ENCODE assay signal across 10 mouse cellular contexts in the genomic region with DNA sequence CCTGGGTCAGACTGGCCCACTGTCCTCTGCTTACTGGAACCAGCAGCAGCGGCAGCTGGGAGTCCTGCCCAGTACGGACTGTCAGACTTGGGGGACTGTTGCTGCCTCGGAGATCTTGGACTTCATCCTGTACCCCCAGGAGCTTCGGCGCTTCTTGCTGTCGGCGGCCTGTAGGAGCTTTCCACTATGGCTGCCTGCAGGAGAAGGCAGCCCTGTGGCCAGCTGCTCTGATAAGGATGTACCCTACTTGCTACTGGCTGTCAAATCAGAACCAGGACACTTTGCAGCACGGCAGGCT. TPM values are rescaled to one million over a fixed set of nuclear protein-coding genes. Genes with fewer than 3 reads are reported as not detected.
A peak's percentile ranks its signal among the peaks of the same experiment; 100 is the strongest.
DNase-seq lines count a peak whose midpoint lies in the region; ATAC-seq and TF ChIP-seq lines count a peak whose summit lies in the region.
"Had no signal": no experiment of that assay in that cellular context is flagged by ENCODE, and none has a peak within 500 bp of the region (broad histone marks: within the 10 kb centered on the region; RNA-seq: fewer than 3 reads in every experiment).

No protein-coding gene starts in this region.

- H3K36me3 ChIP-seq in kidney, embryonic 15.5 days, result peaks cover 65% of the 10 kb centered on the region
- H3K36me3 ChIP-seq in embryonic facial prominence, embryonic 10.5 days (replicated peaks), result peaks cover 65% of the 10 kb centered on the region
- H3K36me3 ChIP-seq in heart, postnatal 0 days (replicated peaks; ENCODE audit: control insufficient read depth, insufficient read depth, low read length), result peaks cover 52% of the 10 kb centered on the region
- peaks cover 17% of the 10 kb centered on the region for H3K36me3 ChIP-seq in liver, embryonic 13.5 days
- H3K36me3 ChIP-seq in midbrain, embryonic 11.5 days (ENCODE audit: control insufficient read depth, insufficient read depth, low read length), result no peaks in the 10 kb centered on the region

- H3K4me2 ChIP-seq in kidney, embryonic 15.5 days, result peak overlapping the region; percentile 81
- peak overlapping the region; percentile 69 for H3K4me2 ChIP-seq in heart, postnatal 0 days (ENCODE audit: low read depth, low read length)
- H3K4me2 ChIP-seq in liver, embryonic 13.5 days, result peak overlapping the region; percentile 82
- H3K4me2 ChIP-seq in midbrain, embryonic 11.5 days, result no peak overlapping the region

- no peaks in the 10 kb centered on the region for H3K27me3 ChIP-seq in kidney, embryonic 15.5 days
- H3K27me3 ChIP-seq in embryonic facial prominence, embryonic 10.5 days (replicated peaks; ENCODE audit: low read depth, poor library complexity, severe bottlenecking), result peaks cover 33% of the 10 kb centered on the region
- no peaks in the 10 kb centered on the region for H3K27me3 ChIP-seq in heart, postnatal 0 days (ENCODE audit: control insufficient read depth, insufficient read depth, low read length)
- 0 out of 2 replicates have a peak, but pooled peaks cover 4% of the 10 kb centered on the region for H3K27me3 ChIP-seq in liver, embryonic 13.5 days
- H3K27me3 ChIP-seq in midbrain, embryonic 11.5 days (ENCODE audit: control insufficient read depth, insufficient read depth, low read length), result peaks cover 3% of the 10 kb centered on the region; the same call in 1 of the 2 replicates

- H3K9me3 ChIP-seq in kidney, embryonic 15.5 days (replicated peaks), result no peaks in the 10 kb centered on the region
- H3K9me3 ChIP-seq in embryonic facial prominence, embryonic 10.5 days, result no peaks in the 10 kb centered on the region
- no peaks in the 10 kb centered on the region for H3K9me3 ChIP-seq in heart, postnatal 0 days (replicated peaks; ENCODE audit: control insufficient read depth, low read length)
- H3K9me3 ChIP-seq in liver, embryonic 13.5 days (replicated peaks), result no peaks in the 10 kb centered on the region
- no peaks in the 10 kb centered on the region for H3K9me3 ChIP-seq in midbrain, embryonic 11.5 days (ENCODE audit: control insufficient read depth, low read length)

- DNase-seq in kidney, postnatal 36 days, result no peak
- DNase-seq in embryonic facial prominence, embryonic 10.5 days (ENCODE audit: low spot score), result no peak
- no peak for DNase-seq in heart, postnatal 0 days (ENCODE audit: low spot score)
- no peak for DNase-seq in liver, embryonic 13.5 days
- no peak for DNase-seq in midbrain, embryonic 11.5 days (ENCODE audit: low spot score, missing footprints)
- no peak for DNase-seq in left cerebral cortex, postnatal 25 days (ENCODE audit: low spot score in 2 of 2)
- DNase-seq in left cerebral cortex, adult 18-20 months (ENCODE audit: low spot score in 2 of 2), result no peak

- 64% methylated on average over 8 of the region's 8 CpGs for WGBS in kidney, embryonic 15.5 days
- WGBS in embryonic facial prominence, embryonic 10.5 days, result 61% methylated on average over 8 of the region's 8 CpGs
- WGBS in heart, postnatal 0 days, result 34% methylated on average over 8 of the region's 8 CpGs
- 55% methylated on average over 8 of the region's 8 CpGs for WGBS in liver, embryonic 13.5 days (ENCODE audit: insufficient replicate concordance)
- 52% methylated on average over 8 of the region's 8 CpGs for WGBS in midbrain, embryonic 11.5 days

- peak overlapping the region; percentile 56 for H3K9ac ChIP-seq in kidney, embryonic 15.5 days
- peak overlapping the region; percentile 53; the same call in 1 of the 2 replicates for H3K9ac ChIP-seq in heart, postnatal 0 days (replicated peaks; ENCODE audit: low read depth, low read length)
- peak overlapping the region; percentile 64 for H3K9ac ChIP-seq in liver, embryonic 13.5 days
- H3K9ac ChIP-seq in midbrain, embryonic 11.5 days (ENCODE audit: low read length), result no peak overlapping the region

- TF ChIP-seq CTCF in heart, postnatal 0 days (IDR thresholded peaks at IDR 0.05; ENCODE audit: low read depth), result no peak

- no peak for ATAC-seq in kidney, embryonic 15.5 days (replicated peaks; ENCODE audit: low FRiP score)
- no peak for ATAC-seq in heart, postnatal 0 days (ENCODE audit: insufficient read depth, low read depth)
- no peak for ATAC-seq in liver, embryonic 13.5 days (ENCODE audit: low read depth)
- no peak for ATAC-seq in midbrain, embryonic 11.5 days (ENCODE audit: low FRiP score)

- peaks cover 33% of the 10 kb centered on the region for H3K4me1 ChIP-seq in kidney, embryonic 15.5 days
- H3K4me1 ChIP-seq in embryonic facial prominence, embryonic 10.5 days, result peaks cover 20% of the 10 kb centered on the region
- H3K4me1 ChIP-seq in heart, postnatal 0 days (ENCODE audit: control insufficient read depth, insufficient read depth), result peaks cover 13% of the 10 kb centered on the region
- H3K4me1 ChIP-seq in liver, embryonic 13.5 days (replicated peaks), result peaks cover 37% of the 10 kb centered on the region
- H3K4me1 ChIP-seq in midbrain, embryonic 11.5 days (ENCODE audit: control insufficient read depth, insufficient read depth, low read length), result peaks cover 8% of the 10 kb centered on the region

- H3K27ac ChIP-seq in kidney, embryonic 15.5 days, result 0 out of 2 replicates have a peak overlapping the region, but pooled peaks have one; percentile 86
- H3K27ac ChIP-seq in embryonic facial prominence, embryonic 10.5 days (replicated peaks), result no peak overlapping the region
- no peak overlapping the region for H3K27ac ChIP-seq in heart, postnatal 0 days (ENCODE audit: low read depth)
- no peak overlapping the region for H3K27ac ChIP-seq in liver, embryonic 13.5 days
- no peak overlapping the region for H3K27ac ChIP-seq in midbrain, embryonic 11.5 days (ENCODE audit: low read depth, low read length)
- H3K27ac ChIP-seq: left cerebral cortex, adult 2 months had no signal

- H3K4me3 ChIP-seq in kidney, embryonic 15.5 days (replicated peaks), result peak overlapping the region; percentile 51
- H3K4me3 ChIP-seq in embryonic facial prominence, embryonic 10.5 days, result peak overlapping the region; percentile 48; the same call in 1 of the 2 replicates
- peak overlapping the region; percentile 45 for H3K4me3 ChIP-seq in heart, postnatal 0 days (ENCODE audit: low read depth, low read length)
- peak overlapping the region; percentile 57 for H3K4me3 ChIP-seq in liver, embryonic 13.5 days (replicated peaks)
- H3K4me3 ChIP-seq in midbrain, embryonic 11.5 days (ENCODE audit: low read depth, low read length), result no peak overlapping the region

- no peak for TF ChIP-seq EP300 in heart, postnatal 0 days (IDR thresholded peaks at IDR 0.05; ENCODE audit: low read depth)

- intact Hi-C loops in left cerebral cortex, postnatal 25 days (cut with DNase I), result no loop called here

RNA-seq across cellular contexts. Expression of a gene that starts 1.8 kb away (rescaled TPM):
- 10.4 and 13.6 TPM in 2 replicates for polyA plus RNA-seq in kidney, embryonic 15.5 days (2015; fragmentation: Nextera tagmentation; extraction: Ambion mirVana)
- 0.99 and 1.3 TPM in 2 replicates for polyA plus RNA-seq in embryonic facial prominence, embryonic 10.5 days (2016; fragmentation: Nextera tagmentation; extraction: Ambion mirVana)
- 9.9 and 11.3 TPM in 2 replicates for total RNA-seq in heart, postnatal 0 days (2014; rRNA removed; ENCODE audit: low replicate concordance)
- polyA plus RNA-seq in heart, postnatal 0 days (2015; fragmentation: Nextera tagmentation; extraction: Ambion mirVana), result 4.1 and 4.6 TPM in 2 replicates
- polyA plus RNA-seq in liver, embryonic 13.5 days (2015; fragmentation: Nextera tagmentation; extraction: Ambion mirVana), result 2.1 and 2.2 TPM in 2 replicates
- 0.36 and 0.65 TPM in 2 replicates for polyA plus RNA-seq in midbrain, embryonic 11.5 days (2014; fragmentation: Nextera tagmentation; extraction: Ambion mirVana)
- total RNA-seq in left cerebral cortex, postnatal 25 days (2021), result under 1 TPM; 0.34 to 0.82 TPM
- total RNA-seq in left cerebral cortex, adult 18-20 months (2021), result 1 to 10 TPM in 1 of 2 experiments, under 1 TPM in 1; 0.86 to 1.0 TPM

RNA-seq across cellular contexts. Expression of a gene that starts 9.1 kb away (rescaled TPM):
- polyA plus RNA-seq in kidney, embryonic 15.5 days (2015; fragmentation: Nextera tagmentation; extraction: Ambion mirVana), result 50.0 and 56.1 TPM in 2 replicates
- 31.6 and 34.8 TPM in 2 replicates for polyA plus RNA-seq in embryonic facial prominence, embryonic 10.5 days (2016; fragmentation: Nextera tagmentation; extraction: Ambion mirVana)
- 73.5 and 80.4 TPM in 2 replicates for total RNA-seq in heart, postnatal 0 days (2014; rRNA removed; ENCODE audit: low replicate concordance)
- polyA plus RNA-seq in heart, postnatal 0 days (2015; fragmentation: Nextera tagmentation; extraction: Ambion mirVana), result 71.3 and 72.2 TPM in 2 replicates
- 10.4 and 11.3 TPM in 2 replicates for polyA plus RNA-seq in liver, embryonic 13.5 days (2015; fragmentation: Nextera tagmentation; extraction: Ambion mirVana)
- polyA plus RNA-seq in midbrain, embryonic 11.5 days (2014; fragmentation: Nextera tagmentation; extraction: Ambion mirVana), result 22.0 and 24.6 TPM in 2 replicates
- 10 to 100 TPM; 45.7 to 45.9 TPM for total RNA-seq in left cerebral cortex, postnatal 25 days (2021)
- total RNA-seq in left cerebral cortex, adult 18-20 months (2021), result 10 to 100 TPM; 49.6 to 52.2 TPM

RNA-seq across cellular contexts. Expression of a gene that starts 12.6 kb away (rescaled TPM):
- 3.1 and 3.5 TPM in 2 replicates for polyA plus RNA-seq in kidney, embryonic 15.5 days (2015; fragmentation: Nextera tagmentation; extraction: Ambion mirVana)
- not detected in 2 replicates for polyA plus RNA-seq in embryonic facial prominence, embryonic 10.5 days (2016; fragmentation: Nextera tagmentation; extraction: Ambion mirVana)
- total RNA-seq in heart, postnatal 0 days (2014; rRNA removed; ENCODE audit: low replicate concordance), result not detected in 2 replicates
- polyA plus RNA-seq in heart, postnatal 0 days (2015; fragmentation: Nextera tagmentation; extraction: Ambion mirVana), result 0.12 TPM in 1 of 2 replicates, not detected in the other
- polyA plus RNA-seq in liver, embryonic 13.5 days (2015; fragmentation: Nextera tagmentation; extraction: Ambion mirVana), result 0.32 TPM in 2 replicates
- not detected in 2 replicates for polyA plus RNA-seq in midbrain, embryonic 11.5 days (2014; fragmentation: Nextera tagmentation; extraction: Ambion mirVana)
- not detected for total RNA-seq in left cerebral cortex, postnatal 25 days (2021)
- not detected for total RNA-seq in left cerebral cortex, adult 18-20 months (2021)
- total RNA-seq: granulocyte monocyte progenitor cell, adult 5-6 weeks; left cerebral cortex, adult 2 months had no signal

RNA-seq across cellular contexts. Expression of a gene that starts 30.5 kb away (rescaled TPM):
- polyA plus RNA-seq in kidney, embryonic 15.5 days (2015; fragmentation: Nextera tagmentation; extraction: Ambion mirVana), result 65.2 and 70.1 TPM in 2 replicates
- 54.9 and 59.2 TPM in 2 replicates for polyA plus RNA-seq in embryonic facial prominence, embryonic 10.5 days (2016; fragmentation: Nextera tagmentation; extraction: Ambion mirVana)
- total RNA-seq in heart, postnatal 0 days (2014; rRNA removed; ENCODE audit: low replicate concordance), result 146 and 154 TPM in 2 replicates
- 89.5 and 100 TPM in 2 replicates for polyA plus RNA-seq in heart, postnatal 0 days (2015; fragmentation: Nextera tagmentation; extraction: Ambion mirVana)
- 20.0 and 21.6 TPM in 2 replicates for polyA plus RNA-seq in liver, embryonic 13.5 days (2015; fragmentation: Nextera tagmentation; extraction: Ambion mirVana)
- polyA plus RNA-seq in midbrain, embryonic 11.5 days (2014; fragmentation: Nextera tagmentation; extraction: Ambion mirVana), result 30.0 and 35.4 TPM in 2 replicates
- total RNA-seq in left cerebral cortex, postnatal 25 days (2021), result 10 to 100 TPM; 31.8 to 33.8 TPM
- total RNA-seq in left cerebral cortex, adult 18-20 months (2021), result 10 to 100 TPM; 35.7 to 40.7 TPM

RNA-seq across cellular contexts. Expression of a gene that starts 30.7 kb away (rescaled TPM):
- polyA plus RNA-seq in kidney, embryonic 15.5 days (2015; fragmentation: Nextera tagmentation; extraction: Ambion mirVana), result 81.2 and 87.5 TPM in 2 replicates
- 93.5 and 101 TPM in 2 replicates for polyA plus RNA-seq in embryonic facial prominence, embryonic 10.5 days (2016; fragmentation: Nextera tagmentation; extraction: Ambion mirVana)
- 20.1 and 20.3 TPM in 2 replicates for total RNA-seq in heart, postnatal 0 days (2014; rRNA removed; ENCODE audit: low replicate concordance)
- 27.7 and 28.2 TPM in 2 replicates for polyA plus RNA-seq in heart, postnatal 0 days (2015; fragmentation: Nextera tagmentation; extraction: Ambion mirVana)
- polyA plus RNA-seq in liver, embryonic 13.5 days (2015; fragmentation: Nextera tagmentation; extraction: Ambion mirVana), result 62.3 and 68.8 TPM in 2 replicates
- 40.2 and 46.4 TPM in 2 replicates for polyA plus RNA-seq in midbrain, embryonic 11.5 days (2014; fragmentation: Nextera tagmentation; extraction: Ambion mirVana)
- 10 to 100 TPM; 24.0 to 24.4 TPM for total RNA-seq in left cerebral cortex, postnatal 25 days (2021)
- 10 to 100 TPM; 23.5 to 24.4 TPM for total RNA-seq in left cerebral cortex, adult 18-20 months (2021)
